Mouse (Mus musculus): ENCODE data around the gene Ms4a4c.

GRCm38 (mm10) chr19:11415581-11415980, 11.0 kb downstream of the Ms4a4c start:
- no peak for TF ChIP-seq CTCF (IDR thresholded peaks at IDR 0.05; ENCODE audit: control insufficient read depth, insufficient read depth, insufficient replicate concordance, low read depth, low read length)
- no peak for TF ChIP-seq POLR2A (IDR thresholded peaks at IDR 0.05; ENCODE audit: control insufficient read depth, low read depth, low read length)

Measured in testis, adult 2 months (tissue).